Mouse (Mus musculus) T-cell, adult 2 months (primary cell): Measurements from ENCODE around the gene G6pc3.
A peak's percentile ranks its signal among the peaks of the same experiment; 100 is the strongest.
"Not testable (repeated sequence)": the region's sequence is repeated elsewhere in the genome, so short reads cannot be mapped to it uniquely, and the experiment has no call there.

ENCODE experiments used
- DNase-seq: peaks from one replicate; pipeline ENCODE4 v3.0.0; 2022; ENCODE audit warnings: low spot score

G6pc3 gene

DNA sequence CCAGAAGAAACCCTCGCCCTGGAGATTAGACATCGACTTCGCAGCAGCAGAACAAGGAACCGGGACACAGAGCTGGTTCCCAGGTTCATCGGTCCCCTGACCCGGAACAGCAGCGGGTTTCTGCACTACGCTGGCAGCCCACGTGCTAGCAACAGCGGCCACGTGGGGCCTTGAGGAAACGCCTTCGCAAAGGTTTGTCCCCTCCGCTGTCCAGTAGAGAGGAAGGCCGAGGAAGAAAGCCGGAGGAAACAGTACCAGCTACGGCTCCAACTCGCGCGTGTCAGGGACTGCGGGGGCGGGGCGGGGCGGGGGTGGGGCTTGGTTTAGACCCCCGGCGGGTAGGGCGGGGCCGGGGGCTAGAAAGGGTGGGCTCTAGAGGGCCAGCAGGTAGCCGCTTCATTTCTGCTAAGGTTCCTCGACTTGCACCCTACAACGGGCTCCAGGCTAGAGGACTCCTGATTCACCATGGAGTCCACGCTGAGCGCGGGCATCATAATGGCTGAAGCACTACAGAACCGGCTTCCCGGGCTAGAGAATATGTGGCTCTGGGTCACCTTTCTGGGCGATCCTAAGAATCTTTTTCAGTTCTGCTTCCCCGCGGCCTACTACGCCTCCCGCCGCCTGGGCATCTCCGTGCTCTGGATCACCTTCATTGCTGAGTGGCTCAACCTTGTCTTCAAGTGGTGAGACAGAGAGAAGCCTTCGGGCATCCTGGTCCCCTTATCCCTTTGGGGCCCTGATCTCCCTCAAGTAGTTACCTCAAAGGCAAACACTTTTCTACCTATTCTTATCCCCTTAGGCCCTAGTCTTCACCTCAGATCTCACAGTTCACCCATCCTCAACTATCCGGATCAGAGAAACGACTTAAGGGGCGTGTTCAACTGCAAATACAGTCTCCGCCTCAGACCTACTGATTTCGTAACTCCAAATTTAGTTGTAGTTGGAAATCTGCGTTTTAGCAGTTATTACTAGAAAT is at the start of gene G6pc3:
G6pc3 (plus strand) TSS at position 160 of the 976 bp plus-strand sequence.
- peak; percentile 70 for DNase-seq

DNA sequence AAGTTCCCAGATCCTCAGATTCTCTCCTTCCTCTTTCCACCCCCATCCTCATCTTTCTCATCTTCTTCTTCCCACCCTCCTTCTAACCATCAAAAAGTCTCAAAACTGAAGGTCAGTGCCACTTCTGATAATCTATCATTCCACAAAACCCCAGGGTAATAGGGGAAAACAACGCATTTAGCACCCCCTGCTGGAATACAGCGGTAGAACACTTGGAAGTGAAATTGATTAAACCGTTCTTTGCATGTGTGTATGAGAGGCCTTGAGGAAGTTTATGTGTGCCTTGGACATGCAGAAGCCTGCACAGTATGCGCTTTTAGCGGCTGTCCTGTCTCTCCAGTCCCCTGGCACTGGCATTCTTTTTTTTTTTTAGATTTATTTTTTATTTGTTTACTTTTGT is 48.9 kb upstream of the G6pc3 start:
- peak; percentile 48 for DNase-seq

DNA sequence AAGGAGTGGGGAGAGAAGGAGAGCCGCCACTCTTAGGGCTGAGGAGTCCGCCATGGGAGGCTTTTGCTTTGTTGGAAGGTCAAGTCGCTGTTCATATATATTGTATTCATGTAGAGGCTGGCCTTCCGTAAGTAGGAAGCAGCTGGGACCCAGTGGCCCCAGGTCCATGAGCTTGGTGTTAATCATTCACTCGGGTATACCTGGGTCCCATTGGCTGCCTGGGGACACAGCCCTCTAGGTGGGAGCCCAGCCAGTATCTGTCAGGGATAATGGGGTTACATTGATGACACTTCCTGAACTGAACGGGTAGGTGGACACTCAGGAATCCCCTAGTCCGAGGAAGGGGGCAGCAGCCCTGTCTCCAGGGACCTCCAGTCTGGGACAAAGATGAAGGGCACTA is 47.1 kb upstream of the G6pc3 start:
- no peak for DNase-seq

DNA sequence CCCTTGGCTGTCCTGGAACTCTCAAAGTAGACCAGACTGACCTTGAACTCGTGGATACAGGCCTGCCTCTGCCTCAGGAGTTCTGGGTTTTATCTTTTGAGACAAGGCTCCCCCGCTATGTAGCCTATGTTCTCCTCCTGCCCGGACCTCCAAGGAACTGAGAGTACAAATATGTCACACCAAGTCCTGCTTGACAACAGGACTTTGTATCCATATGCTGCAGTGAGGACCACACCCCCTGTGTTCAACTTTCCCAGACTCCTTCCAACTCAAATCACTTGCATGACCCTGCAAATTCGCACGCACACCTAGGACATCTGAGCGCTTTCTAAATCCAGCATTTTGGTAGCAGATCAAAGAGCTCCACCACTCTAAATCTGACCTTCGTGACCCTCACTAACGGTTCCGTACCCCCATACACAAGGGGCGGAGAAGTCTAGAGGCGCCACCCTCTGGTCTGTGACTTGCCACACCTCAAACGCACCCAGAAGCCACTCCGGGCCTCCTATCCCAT is 44.4 kb upstream of the G6pc3 start:
- no peak for DNase-seq

DNA sequence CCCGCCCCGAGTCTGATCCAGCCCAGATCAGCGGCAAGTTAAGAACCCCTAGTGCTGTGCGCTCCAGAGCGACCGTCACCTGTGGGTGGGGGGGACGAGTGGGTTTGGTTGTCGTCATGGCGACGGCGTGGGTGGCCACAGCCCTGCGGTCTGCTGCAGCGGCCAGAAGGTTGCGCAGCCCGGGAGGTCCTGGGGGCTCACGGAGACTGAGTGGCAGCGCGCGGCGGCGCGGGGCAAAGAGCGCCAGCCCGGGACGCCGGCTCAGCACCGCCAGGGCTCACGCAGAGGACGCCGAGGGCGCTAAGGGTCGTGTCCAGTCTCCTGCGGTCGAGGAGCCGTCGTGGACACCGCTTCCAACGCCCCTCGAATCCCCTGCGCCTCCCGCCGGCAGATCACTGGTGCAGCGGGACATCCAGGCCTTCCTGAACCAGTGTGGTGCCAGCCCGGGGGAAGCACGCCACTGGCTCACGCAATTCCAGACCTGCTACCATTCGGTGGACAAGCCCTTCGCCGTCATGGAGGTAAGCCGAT is 43.9 kb upstream of the G6pc3 start, which contains the start of gene Nags:
Nags (plus strand) TSS at position 43 of the 531 bp plus-strand sequence.
- no peak for DNase-seq

DNA sequence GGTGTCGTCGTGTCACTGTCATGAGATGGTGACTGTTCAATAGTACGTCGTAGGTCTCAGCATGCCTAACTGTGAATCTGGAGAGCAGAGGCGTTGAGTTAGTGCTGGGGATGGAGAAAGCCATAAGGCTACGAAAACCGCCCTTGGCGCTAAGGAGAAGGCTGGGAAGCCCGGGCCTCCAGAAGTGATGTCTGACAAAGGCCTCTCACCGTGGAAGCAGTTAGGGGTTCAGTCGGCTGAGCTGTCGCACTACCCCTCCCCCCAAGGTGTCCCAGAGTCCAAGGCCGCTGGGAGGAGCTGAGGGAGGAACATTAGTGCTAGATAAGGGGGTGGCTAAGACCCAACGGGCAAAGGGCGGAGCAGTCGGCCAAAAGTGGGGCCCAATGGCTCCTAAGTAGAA is 43.4 kb upstream of the G6pc3 start:
- DNase-seq: no peak

DNA sequence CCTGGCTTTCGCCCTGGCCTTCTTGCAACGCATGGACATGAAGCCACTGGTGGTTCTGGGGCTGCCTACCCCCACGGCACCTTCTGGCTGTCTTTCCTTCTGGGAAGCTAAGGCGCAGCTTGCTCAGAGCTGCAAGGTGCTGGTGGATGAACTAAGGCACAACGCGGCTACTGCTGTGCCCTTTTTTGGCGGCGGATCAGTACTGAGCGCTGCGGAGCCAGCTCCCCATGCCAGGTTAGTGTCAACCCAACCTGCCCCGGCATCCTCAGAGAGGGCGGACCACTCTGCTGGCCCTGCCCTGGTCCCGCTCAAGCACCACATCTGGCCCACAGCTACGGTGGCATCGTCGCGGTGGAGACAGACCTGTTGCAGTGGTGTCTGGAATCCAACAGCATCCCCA is 42.9 kb upstream of the G6pc3 start:
- no peak for DNase-seq

DNA sequence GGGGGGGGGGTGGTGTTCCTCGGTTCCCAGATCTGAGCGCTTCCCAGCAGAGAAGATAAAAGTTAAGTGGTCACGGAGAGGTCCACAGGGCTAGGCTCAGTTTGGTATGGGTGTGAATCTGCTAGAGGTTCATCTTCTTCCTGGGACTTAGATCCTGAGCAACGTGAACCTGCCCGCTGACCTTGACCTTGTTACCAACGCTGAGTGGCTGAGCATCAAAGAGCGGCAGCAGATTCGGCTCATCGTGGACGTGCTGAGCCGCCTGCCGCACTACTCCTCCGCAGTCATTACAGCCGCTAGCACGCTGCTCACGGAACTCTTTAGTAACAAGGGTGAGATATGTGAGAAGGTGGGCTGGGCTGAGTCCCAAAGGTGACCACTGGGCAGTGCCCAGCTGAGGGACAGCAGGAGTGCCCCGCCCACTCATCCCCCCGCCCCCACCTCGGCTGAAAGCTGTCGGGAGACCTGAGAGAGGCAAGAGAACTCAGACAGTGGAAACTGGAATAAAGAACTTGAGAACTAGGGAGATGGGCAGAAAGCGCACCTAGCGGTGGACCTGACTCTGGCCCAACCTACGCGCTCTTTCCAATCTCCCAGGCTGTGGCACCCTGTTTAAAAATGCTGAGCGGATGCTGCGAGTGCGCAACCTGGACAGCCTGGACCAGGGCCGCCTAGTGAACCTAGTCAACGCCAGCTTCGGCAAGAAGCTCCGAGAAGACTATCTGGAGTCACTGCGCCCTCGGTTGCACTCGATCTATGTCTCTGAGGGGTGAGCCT is 42.0 kb upstream of the G6pc3 start:
- no peak for DNase-seq

DNA sequence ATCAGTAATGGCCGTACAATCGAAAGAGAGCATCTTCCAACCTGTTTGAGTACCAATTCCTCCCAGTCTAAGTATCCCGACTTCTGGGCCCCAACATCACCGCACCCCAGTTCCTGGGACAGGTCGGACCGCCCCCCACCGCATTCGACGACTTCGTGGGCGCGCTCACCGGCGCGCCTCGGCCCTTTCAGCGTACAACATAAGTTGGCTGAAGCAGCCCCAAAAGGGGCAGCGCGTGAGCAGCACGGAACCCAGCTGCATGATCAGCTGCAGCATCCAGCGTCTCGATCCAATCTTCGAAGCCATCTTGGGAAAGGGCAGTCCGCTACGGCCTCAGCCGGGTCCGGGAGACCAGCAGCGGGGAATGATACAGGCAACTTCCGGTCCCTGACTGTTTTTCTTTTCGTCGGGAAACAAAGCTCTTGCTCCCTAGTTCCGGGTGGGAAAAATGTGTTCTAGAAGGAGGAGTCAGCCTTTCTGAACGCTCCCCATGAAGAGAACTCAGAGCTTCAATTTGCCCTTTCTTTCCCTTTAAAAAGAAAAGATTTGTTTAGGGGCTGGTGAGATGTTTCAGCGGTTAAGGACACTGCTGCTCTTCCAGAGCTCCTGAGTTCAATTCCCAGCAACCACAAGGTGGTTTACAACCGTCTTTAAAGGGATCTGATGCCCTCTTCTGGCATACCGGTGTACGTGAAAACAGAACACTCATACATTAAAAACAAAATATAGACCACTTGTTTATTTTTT is 33.2 kb upstream of the G6pc3 start, which contains the start of gene Tmem101:
Tmem101 (minus strand) TSS at position 366 of the 747 bp plus-strand sequence.
- peak; percentile 84 for DNase-seq

DNA sequence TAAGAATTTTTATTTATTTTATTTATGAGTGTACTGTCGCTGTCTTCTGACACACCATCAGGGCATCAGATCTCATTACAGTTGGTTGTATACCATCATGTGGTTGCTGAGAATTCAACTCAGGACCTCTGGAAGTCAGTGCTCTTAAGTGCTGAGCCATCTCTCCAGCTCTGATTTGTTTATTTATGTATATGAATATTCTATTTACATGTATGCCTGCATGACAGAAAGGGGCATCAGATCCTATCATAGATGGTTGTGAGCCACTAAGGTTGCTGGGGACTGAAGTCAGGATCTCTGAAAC is 32.7 kb upstream of the G6pc3 start:
- DNase-seq: no peak

DNA sequence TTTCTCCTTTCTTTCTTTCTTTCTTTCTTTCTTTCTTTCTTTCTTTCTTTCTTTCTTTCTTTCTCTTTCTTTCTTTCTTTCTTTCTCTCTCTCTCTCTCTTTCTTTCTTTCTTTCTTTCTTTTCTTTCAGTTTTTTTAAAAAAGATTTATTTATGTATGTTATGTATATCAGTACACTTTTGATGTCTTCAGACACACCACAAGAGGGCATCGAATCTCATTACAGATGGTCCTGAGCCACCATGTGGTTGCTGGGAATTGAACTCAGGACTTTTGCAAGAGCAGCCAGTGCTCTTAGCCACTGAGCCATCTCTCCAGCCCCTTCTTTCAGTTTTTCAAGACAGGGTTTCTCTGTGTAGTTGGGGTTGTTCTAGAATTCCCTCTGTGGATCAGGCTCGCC is 31.4 kb upstream of the G6pc3 start:
- not testable (repeated sequence) for DNase-seq

DNA sequence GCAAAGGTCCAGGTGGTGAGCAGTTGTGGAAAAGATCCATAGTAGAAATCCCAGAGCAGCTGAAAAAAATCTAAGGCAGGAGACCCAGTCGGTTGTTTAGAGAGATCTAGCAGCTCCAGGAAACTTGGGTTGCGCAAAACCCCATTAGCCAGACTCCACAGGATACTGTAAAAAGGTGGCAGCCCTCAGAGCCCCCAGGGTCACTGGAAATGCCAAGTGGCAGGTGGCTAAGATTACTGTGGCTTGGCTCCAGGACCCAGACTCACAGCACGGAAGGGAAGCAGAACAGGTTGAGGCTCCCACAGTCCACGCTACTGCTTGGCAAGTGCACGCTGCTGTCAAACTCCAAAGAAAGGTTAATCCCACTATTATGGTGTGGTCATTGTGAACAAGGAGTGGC is 29.6 kb upstream of the G6pc3 start:
- DNase-seq: no peak

DNA sequence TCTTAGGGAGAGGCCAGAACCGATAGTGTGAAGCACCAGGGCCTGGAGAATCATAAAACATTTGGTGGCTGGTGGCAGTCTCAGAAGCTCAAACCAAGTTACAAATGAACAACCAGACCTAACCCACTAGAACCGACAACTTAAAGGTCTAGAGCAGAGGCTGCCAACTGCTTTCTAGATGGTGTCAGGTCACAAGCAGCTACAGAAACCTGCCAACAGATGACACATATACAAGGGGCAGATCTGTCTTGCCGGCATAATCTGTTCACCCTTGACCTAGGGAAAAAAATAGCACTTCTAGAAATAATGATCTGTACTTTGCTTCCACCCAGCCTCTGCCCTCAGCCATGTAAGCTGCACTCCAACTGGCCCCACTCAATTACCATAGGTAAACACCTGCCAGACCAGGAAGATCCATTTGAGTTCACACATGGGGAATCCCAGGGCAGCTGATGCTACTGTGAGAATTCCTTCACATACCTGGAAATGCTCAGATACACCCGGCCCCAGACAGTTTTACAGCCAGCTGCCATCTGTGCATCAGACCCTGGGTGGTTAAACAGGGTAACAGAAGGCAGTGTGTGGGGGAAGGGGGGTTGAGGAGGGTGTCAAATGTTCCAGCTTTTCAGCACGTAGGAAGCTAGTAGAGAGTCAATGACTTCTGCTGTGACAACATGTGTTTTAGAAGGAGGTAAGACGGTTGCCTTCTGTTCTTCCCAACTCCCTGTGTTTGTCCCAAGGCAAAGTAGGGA is 23.3 kb upstream of the G6pc3 start:
- DNase-seq: no peak

DNA sequence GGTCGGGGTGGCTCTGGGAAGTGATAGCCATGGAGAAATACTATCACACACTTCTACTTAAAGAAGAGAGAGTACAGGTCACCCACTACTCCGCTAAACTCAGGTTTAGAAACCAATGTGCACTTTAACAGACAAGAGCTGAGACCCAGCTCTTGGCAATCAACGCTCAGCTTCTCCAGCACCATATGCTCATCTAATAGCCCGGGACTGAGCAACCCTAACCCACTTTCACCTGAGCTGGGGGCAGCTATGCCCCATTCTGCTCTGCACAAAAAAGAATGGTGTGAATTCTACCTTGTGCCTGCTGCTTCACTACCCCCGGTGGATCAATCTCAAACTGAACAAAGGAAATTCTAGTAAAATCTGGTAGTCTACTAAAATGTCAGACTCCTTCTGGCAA is 21.9 kb upstream of the G6pc3 start:
- no peak for DNase-seq

DNA sequence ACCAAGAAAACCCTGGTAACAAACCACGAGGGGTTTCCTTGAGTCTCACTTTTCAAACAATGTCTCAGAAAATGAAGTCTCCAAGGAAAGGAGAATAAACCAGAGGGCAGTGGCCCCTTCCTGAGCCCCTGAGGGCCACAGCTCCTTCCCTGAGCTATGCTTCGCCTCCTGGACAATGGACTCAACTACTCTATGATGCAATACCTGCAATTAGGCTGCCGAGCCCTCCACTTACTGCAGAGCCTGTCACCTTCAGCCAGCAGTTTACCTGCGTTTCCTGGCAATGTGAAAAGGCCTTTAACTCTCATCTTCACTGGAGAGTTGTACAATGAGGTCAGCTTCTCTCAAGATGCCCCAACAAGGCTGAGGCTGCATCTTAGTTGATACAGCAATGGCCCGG is 20.7 kb upstream of the G6pc3 start:
- DNase-seq: no peak

DNA sequence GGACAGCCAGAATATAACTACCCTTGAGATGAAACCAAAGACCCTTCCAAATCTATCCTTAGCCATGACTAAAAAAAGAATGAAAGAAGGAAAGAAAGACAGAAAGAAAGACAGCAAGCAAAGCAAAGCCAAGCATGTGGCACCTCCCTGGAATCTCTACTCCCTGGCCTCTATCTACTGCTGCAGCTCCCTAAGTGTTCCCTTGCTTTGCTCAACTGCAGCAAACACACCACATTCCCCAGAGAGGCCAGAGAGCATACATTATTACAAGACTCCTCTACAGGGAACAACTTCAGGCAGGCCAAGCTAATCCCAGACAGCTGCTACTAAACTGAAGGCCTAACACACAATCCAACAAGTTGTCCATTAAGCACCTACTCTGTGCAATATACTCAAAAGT is 9.6 kb upstream of the G6pc3 start:
- no peak for DNase-seq

DNA sequence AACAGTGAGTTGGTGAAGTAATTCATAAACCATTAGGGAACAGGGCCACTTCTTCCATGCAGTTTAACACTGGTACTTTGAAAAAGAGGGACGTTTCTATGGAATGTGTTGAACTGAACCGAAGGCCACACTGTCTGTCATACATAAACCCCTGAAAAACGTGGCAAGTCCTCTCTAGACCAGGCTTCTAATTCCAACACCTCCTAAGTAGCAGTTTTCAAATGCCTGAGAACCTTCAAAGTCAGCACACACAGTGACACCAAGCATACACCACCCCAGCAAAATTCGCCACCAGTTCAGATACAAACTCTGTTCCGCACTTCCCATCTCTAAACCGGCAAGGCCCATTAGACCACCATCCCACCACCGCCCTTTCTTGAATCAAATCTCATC is 5.2 kb upstream of the G6pc3 start:
- DNase-seq: no peak

DNA sequence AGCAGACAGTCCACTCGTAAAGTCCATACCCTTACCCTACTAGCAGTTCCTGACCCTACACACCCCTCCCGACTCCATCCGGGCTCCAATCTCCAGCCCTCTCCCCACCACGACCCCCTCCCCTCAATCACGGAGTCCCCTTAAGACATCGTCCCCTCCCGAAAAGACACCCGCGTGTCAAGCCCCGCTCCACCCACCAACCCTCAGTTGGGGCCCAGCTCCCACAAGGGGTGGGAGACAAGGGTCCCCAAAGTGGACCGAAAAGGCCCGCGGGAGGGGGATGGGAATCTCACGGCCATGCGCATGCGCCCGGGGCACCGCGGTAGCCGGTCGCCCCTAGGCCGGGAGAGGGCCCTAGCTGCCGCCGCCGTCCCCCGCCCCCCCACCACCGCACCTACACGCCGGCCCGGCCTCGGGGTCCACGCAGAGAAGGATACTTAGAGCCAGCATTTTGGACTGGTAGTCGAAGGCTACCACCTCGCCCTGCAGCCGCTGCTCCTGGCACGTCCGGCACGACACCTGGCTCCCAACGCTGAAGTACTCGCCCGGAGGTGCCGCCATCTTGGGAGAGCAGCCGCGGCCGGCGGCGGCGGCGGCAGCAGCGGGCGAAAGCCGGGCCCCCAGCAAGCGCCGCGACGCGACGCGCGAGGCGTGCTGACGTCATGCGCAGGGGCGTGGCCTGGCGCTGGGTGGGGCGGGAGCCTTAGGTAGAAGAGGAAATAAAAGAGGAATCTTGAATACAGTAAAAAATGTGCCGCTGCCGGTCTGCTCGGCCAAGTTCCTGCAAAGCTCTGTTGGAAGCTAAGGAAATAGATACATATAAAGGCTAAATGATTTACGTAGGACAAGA is 4.5 kb upstream of the G6pc3 start, which contains the start of gene Lsm12:
Lsm12 (minus strand) TSS at position 651 of the 850 bp plus-strand sequence.
- peak; percentile 97 for DNase-seq

DNA sequence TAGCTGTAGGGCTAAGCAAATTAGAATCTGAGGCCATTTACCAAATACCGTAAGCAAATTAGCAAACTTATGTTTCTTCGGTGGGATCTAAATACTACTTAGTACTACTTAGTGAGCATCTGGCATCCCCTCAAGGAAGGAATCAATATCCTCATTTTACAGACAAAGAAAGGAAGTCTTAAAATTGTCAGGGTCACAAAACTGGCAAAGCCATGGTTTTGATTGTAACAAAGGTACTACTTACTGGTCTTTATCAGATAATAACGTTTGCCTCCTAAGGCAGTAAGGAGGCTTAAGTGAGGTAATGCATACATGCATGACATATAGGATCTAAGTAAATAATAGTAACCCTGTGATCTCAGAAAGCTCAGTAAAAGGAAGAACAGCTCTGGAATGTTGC is 3.7 kb upstream of the G6pc3 start:
- no peak for DNase-seq

DNA sequence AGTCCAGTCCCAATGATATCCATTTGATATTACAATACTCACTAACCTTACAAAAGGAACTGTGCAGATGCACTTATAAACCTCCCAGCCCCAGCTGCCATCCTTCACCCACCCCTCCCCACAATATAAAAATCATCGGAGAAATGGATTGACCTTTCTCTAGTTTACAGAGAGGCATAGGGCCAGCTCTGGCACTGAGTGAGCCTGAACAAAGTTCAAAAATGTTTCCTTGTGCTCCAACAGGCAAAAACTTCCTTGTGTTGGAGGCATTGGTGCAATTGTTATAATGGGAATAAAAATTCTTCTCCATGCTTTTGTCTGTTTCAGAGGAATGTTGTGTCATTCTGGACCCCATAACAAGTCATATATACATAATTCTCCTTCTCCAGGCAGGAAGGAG is 3.2 kb upstream of the G6pc3 start:
- no peak for DNase-seq
